ENCODE assay signal across 8 mouse cellular contexts in the genomic region with DNA sequence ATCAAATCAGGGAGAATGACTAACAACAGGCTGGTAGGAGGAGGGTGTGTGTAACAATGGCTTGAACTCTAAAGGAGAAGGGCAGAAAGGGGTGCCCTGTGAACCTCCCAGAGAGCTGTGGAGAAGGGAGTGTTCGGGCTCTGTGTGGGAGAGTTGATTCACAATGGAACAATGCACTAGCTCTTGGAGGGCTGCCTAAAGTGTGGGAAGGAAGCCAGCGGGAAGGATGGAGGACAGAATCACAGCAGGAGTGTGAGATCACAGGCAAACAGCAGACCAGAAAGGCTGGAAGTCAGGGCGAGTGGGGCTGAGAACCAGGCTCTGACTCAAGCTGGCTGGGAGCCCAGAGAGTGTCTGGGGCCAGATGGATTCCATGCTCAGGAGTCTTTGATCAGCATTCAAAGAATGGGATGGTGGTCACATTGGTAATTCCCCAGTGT. TPM values are rescaled to one million over a fixed set of nuclear protein-coding genes. Genes with fewer than 3 reads are reported as not detected.
DNase-seq lines count a peak whose midpoint lies in the region; ATAC-seq lines count a peak whose summit lies in the region.

No protein-coding gene starts in this region.

- H3K9me3 ChIP-seq in intestine, embryonic 16.5 days (ENCODE audit: control insufficient read depth, low read length), result no peaks in the 10 kb centered on the region
- H3K9me3 ChIP-seq in neural tube, embryonic 12.5 days, result no peaks in the 10 kb centered on the region

- no peak overlapping the region for H3K4me3 ChIP-seq in intestine, embryonic 16.5 days (ENCODE audit: low read length)
- no peak overlapping the region for H3K4me3 ChIP-seq in neural tube, embryonic 12.5 days

- H3K36me3 ChIP-seq in intestine, embryonic 16.5 days (ENCODE audit: control insufficient read depth, insufficient read depth, low read length), result no peaks in the 10 kb centered on the region
- no peaks in the 10 kb centered on the region for H3K36me3 ChIP-seq in neural tube, embryonic 12.5 days

- no peak overlapping the region for H3K9ac ChIP-seq in intestine, embryonic 16.5 days (ENCODE audit: low read depth, low read length)
- no peak overlapping the region for H3K9ac ChIP-seq in neural tube, embryonic 12.5 days

- H3K27ac ChIP-seq in intestine, embryonic 16.5 days (ENCODE audit: low read length), result no peak overlapping the region
- no peak overlapping the region for H3K27ac ChIP-seq in neural tube, embryonic 12.5 days

- peak; percentile 94 for DNase-seq in adipocyte (ENCODE audit: low spot score)
- peak; percentile 97 for DNase-seq in cerebellum, adult 8-10 months
- peak; percentile 79 to 87 for DNase-seq in gastrocnemius, postnatal 36 days
- DNase-seq in left cerebral cortex, adult 9 months (ENCODE audit: low spot score in 2 of 2), result peak; percentile 78 to 90
- DNase-seq in urinary bladder, postnatal 4 days (ENCODE audit: low spot score in 2 of 2), result peak; percentile 78 to 91

- peak; percentile 67 for ATAC-seq in intestine, embryonic 16.5 days
- peak; percentile 78 for ATAC-seq in neural tube, embryonic 12.5 days (ENCODE audit: low FRiP score, low read depth)
- ATAC-seq in megakaryocyte progenitor cell, adult 5-6 weeks (replicated peaks; ENCODE audit: poor library complexity), result no peak

- intact Hi-C loops in gastrocnemius, postnatal 36 days (cut with DNase I), result no loop called here

- H3K4me2 ChIP-seq in intestine, embryonic 16.5 days (ENCODE audit: low read depth, low read length), result no peak overlapping the region
- H3K4me2 ChIP-seq in neural tube, embryonic 12.5 days (replicated peaks), result no peak overlapping the region

- H3K4me1 ChIP-seq in intestine, embryonic 16.5 days (ENCODE audit: control insufficient read depth, insufficient read depth, low read length), result peaks cover 26% of the 10 kb centered on the region
- H3K4me1 ChIP-seq in neural tube, embryonic 12.5 days, result peaks cover 4% of the 10 kb centered on the region

- WGBS in intestine, embryonic 16.5 days, result 30% methylated on average over 3 of the region's 3 CpGs
- 12% methylated on average over 3 of the region's 3 CpGs for WGBS in neural tube, embryonic 12.5 days

- no peaks in the 10 kb centered on the region for H3K27me3 ChIP-seq in intestine, embryonic 16.5 days (replicated peaks; ENCODE audit: control insufficient read depth, insufficient read depth, low read length)
- no peaks in the 10 kb centered on the region for H3K27me3 ChIP-seq in neural tube, embryonic 12.5 days (replicated peaks)

RNA-seq across cellular contexts. Expression of a gene that starts 12.6 kb away (rescaled TPM):
- total RNA-seq in gastrocnemius, postnatal 36 days (2021), result 1 to 10 TPM; 1.3 to 1.9 TPM
- polyA plus RNA-seq in intestine, embryonic 16.5 days (2015; fragmentation: Nextera tagmentation; extraction: Ambion mirVana), result 14.9 and 15.0 TPM in 2 replicates
- polyA plus RNA-seq in neural tube, embryonic 12.5 days (2016; fragmentation: Nextera tagmentation; extraction: Ambion mirVana), result 7.2 and 7.9 TPM in 2 replicates
- 23.4 and 23.5 TPM in 2 replicates for total RNA-seq in megakaryocyte progenitor cell, adult 5-6 weeks (2015)
- total RNA-seq in megakaryocyte progenitor cell, adult 5-6 weeks (2017), result 33.4 and 42.2 TPM in 2 replicates

RNA-seq across cellular contexts. Expression of a gene that starts 58.4 kb away (rescaled TPM):
- total RNA-seq in gastrocnemius, postnatal 36 days (2021), result 100 to 1,000 TPM in 1 of 2 experiments, 10 to 100 TPM in 1; 92.9 to 101 TPM
- polyA plus RNA-seq in intestine, embryonic 16.5 days (2015; fragmentation: Nextera tagmentation; extraction: Ambion mirVana), result 7.8 and 9.1 TPM in 2 replicates
- polyA plus RNA-seq in neural tube, embryonic 12.5 days (2016; fragmentation: Nextera tagmentation; extraction: Ambion mirVana), result 26.6 and 32.2 TPM in 2 replicates
- 43.2 and 48.5 TPM in 2 replicates for total RNA-seq in megakaryocyte progenitor cell, adult 5-6 weeks (2015)
- total RNA-seq in megakaryocyte progenitor cell, adult 5-6 weeks (2017), result 48.0 and 58.0 TPM in 2 replicates

Comparison
In these comparisons a context has a peak if more than half of its experiments do, and no peak if none do; other contexts are left out.
1. RNA of a gene that starts 12.6 kb away (total RNA-seq): 23.4 to 42.2 TPM in megakaryocyte progenitor cell, adult 5-6 weeks; 1.3 to 1.9 TPM in gastrocnemius, postnatal 36 days; every median in the first group is over 4 times any median in the second.
2. Peak in every context shown above with its lines, with median percentiles within 50 percentile points of each other: DNase-seq.